Mouse (Mus musculus) liver, embryonic 16.5 days (tissue): Measurements from ENCODE around the gene Pm20d1. TPM values are rescaled to one million over a fixed set of nuclear protein-coding genes. Genes with fewer than 3 reads are reported as not detected.

Experiments
- ATAC-seq: fragments of 200-750 bp; cut with Nextera tagmentation; 2 replicates; pipeline ENCODE4 v1.8.0; 2017; ENCODE audit warnings: low read depth, mild to moderate bottlenecking, moderate number of reproducible peaks, moderate library complexity
- H3K27ac ChIP-seq: fragments of 300-500 bp; sonication (generic); 2 replicates; pipeline ENCODE4 v1.5.1; 2014; ENCODE audit warnings: mild to moderate bottlenecking, low read length
- H3K27me3 ChIP-seq: fragments of 300-500 bp; sonication (generic); 2 replicates; pipeline ENCODE4 v1.6.1; 2014; ENCODE audit warnings: low read depth, low read length, mixed read lengths; ENCODE audit not compliant: control insufficient read depth, insufficient read depth
- H3K36me3 ChIP-seq: fragments of 300-500 bp; sonication (generic); 2 replicates; pipeline ENCODE4 v1.6.1; 2014; ENCODE audit warnings: mild to moderate bottlenecking; ENCODE audit not compliant: control insufficient read depth, insufficient read depth
- H3K4me1 ChIP-seq: fragments of 300-500 bp; sonication (generic); 2 replicates; pipeline ENCODE4 v1.6.1; 2014; ENCODE audit warnings: low read depth, low read length, mixed read lengths; ENCODE audit not compliant: control insufficient read depth
- H3K4me2 ChIP-seq: fragments of 300-500 bp; sonication (generic); 2 replicates; pipeline ENCODE4 v1.6.1; 2014; ENCODE audit warnings: low read depth, low read length, mixed read lengths
- H3K4me3 ChIP-seq: fragments of 300-500 bp; sonication (generic); 2 replicates; pipeline ENCODE4 v1.5.1; 2014; ENCODE audit warnings: low read depth, mild to moderate bottlenecking, low read length
- H3K9ac ChIP-seq: fragments of 300-500 bp; sonication (generic); 2 replicates; pipeline ENCODE4 v1.6.1; 2014; ENCODE audit warnings: low read depth, low read length
- H3K9me3 ChIP-seq: fragments of 300-500 bp; sonication (generic); replicated peaks from 2 replicates; pipeline ENCODE4 v1.6.1; 2016; ENCODE audit warnings: low read length; ENCODE audit not compliant: control insufficient read depth
- WGBS: fragments of 180-500 bp; shearing (Covaris S2); extraction: QIAGEN DNeasy Blood & Tissue Kit; methylation state at CpG from one replicate; pipeline ENCODE4 v1.1.7; 2014; ENCODE audit not compliant: insufficient replicate concordance; 5-methylcytosine and 5-hydroxymethylcytosine counted together
- polyA plus RNA-seq: library from polyadenylated mRNA; unstranded; fragments of >200 nt; fragmentation: Nextera tagmentation; extraction: Ambion mirVana; gene quantifications from 2 replicates; pipeline ENCODE4 v1.2.1, GENCODE M21; 2015

Pm20d1 gene
- polyA plus RNA-seq, 1 experiment from 2014 or later: 6.4 TPM

DNA sequence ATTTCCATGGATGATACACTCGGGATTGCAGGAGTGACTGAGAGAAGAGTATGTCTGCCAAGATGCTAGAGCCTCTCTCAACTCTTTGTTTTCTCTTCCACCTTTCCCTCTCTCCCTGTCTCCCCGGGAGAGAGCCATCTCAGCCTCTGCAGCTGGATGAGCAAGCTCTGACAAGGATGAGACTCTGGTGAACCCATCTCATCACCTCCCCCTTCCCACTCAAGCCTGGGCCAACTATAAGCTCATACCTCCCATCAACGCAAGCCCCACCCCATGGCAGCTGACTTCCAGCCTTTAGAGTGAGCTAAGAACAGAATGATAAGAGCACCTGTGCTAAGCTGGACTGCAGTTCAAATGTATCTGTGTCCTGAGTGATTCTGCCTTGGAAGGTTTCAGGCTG is 27.9 kb upstream of the Pm20d1 start:
- Histone ChIP-seq H3K4me2 (no peak overlapping the region), H3K9ac (no peak overlapping the region), H3K27me3 (no peaks in the 10 kb centered on the region; the same call in 1 of the 2 replicates), H3K4me1 (no peaks in the 10 kb centered on the region), H3K27ac (no peak overlapping the region), H3K9me3 (no peaks in the 10 kb centered on the region), H3K4me3 (no peak overlapping the region), H3K36me3 (no peaks in the 10 kb centered on the region)
- 52% methylated on average over 3 of the region's 3 CpGs for WGBS
- no peak for ATAC-seq

- ATAC-seq: no peak
- Histone ChIP-seq H3K4me2 (no peak overlapping the region), H3K27me3 (no peaks in the 10 kb centered on the region; the same call in 1 of the 2 replicates), H3K9me3 (no peaks in the 10 kb centered on the region), H3K9ac (no peak overlapping the region), H3K4me1 (no peaks in the 10 kb centered on the region), H3K27ac (no peak overlapping the region), H3K36me3 (no peaks in the 10 kb centered on the region), H3K4me3 (no peak overlapping the region)
- 64% methylated on average over 4 of the region's 4 CpGs for WGBS
Observed at GRCm38 (mm10) chr1:131770656-131771055, 26.5 kb upstream of the Pm20d1 start.

- H3K4me3 ChIP-seq: no peak overlapping the region
- no peaks in the 10 kb centered on the region for H3K9me3 ChIP-seq
- no peak overlapping the region for H3K4me2 ChIP-seq
- H3K36me3 ChIP-seq: no peaks in the 10 kb centered on the region
- no peaks in the 10 kb centered on the region for H3K4me1 ChIP-seq
- ATAC-seq: no peak
- no peak overlapping the region for H3K27ac ChIP-seq
- no peaks in the 10 kb centered on the region; the same call in 1 of the 2 replicates for H3K27me3 ChIP-seq
- no peak overlapping the region for H3K9ac ChIP-seq
Observed at GRCm38 (mm10) chr1:131771440-131771839, 25.7 kb upstream of the Pm20d1 start.

DNA sequence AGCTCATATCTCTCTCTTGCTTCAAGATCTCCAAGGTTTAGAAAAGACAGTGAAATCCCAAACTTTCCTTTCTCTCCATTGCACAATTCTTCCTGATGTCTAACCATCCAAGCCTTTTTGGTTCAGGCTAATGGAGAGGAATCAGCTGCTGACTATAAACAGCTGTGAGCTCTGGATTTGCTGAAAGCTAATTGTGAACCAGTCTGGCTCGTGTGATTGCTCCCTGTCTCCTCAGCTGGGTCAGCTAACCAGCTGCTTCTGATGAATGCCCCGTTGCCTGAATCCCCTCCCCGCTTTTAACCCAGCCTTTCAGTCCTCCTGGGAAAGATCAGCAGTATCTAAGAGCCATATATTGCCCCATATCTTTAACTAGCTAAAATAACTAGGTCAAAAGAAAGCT is 2.6 kb upstream of the Pm20d1 start:
- Histone ChIP-seq H3K36me3 (no peaks in the 10 kb centered on the region), H3K27me3 (peaks cover 8% of the 10 kb centered on the region), H3K9me3 (no peaks in the 10 kb centered on the region), H3K4me1 (no peaks in the 10 kb centered on the region), H3K4me3 (no peak overlapping the region), H3K27ac (no peak overlapping the region), H3K9ac (no peak overlapping the region), H3K4me2 (no peak overlapping the region)
- no peak for ATAC-seq
- WGBS: 41% methylated on average over 3 of the region's 3 CpGs

DNA sequence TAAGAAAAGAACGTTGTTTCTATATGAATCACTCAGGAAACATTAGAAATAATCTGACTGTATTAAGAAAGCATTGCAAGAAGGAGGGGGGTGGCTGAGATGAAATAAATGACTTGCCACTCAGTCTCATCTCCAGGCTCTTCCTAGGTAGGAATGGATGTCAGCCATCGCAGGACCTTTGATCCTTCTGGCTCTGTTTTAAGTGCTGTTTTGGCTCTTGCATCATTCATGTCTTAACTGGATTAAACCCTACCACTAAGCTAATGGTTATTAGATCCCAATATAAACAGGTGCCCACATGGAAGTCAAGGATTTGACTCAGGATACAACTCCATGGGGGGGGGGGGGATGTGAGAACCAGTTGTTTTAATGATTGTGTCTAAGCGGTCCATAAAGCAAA is 2.0 kb upstream of the Pm20d1 start:
- no peak for ATAC-seq
- 58% methylated on average over 3 of the region's 3 CpGs for WGBS
- Histone ChIP-seq H3K27ac (no peak overlapping the region), H3K9ac (no peak overlapping the region), H3K9me3 (no peaks in the 10 kb centered on the region), H3K4me2 (no peak overlapping the region), H3K4me1 (no peaks in the 10 kb centered on the region), H3K36me3 (no peaks in the 10 kb centered on the region), H3K4me3 (no peak overlapping the region), H3K27me3 (peaks cover 8% of the 10 kb centered on the region)

DNA sequence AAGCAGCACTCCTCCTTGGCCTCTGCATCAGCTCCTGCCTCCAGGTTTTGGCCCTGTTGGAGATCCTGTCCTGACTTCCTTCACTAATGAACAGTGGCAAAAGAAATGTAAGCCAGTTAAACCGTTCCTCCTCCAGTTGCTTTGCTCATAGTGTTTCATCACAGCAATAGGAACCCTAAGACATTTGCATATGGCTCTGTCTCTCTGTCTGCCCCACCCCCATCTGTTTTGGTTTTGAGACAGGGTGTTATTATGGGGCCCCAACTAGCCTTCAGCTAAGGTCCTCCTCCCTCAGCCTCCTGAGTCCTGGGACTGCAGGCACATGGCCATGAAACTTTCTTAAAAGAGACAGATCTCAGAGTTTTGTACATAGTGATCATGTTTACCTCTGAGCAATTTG is 2.8 kb downstream of the Pm20d1 start:
- Histone ChIP-seq H3K4me1 (no peaks in the 10 kb centered on the region), H3K4me2 (no peak overlapping the region), H3K27me3 (peaks cover 8% of the 10 kb centered on the region), H3K9ac (no peak overlapping the region), H3K4me3 (no peak overlapping the region), H3K36me3 (no peaks in the 10 kb centered on the region), H3K27ac (no peak overlapping the region), H3K9me3 (no peaks in the 10 kb centered on the region)
- no peak for ATAC-seq
- WGBS: 43% methylated on average over 1 of the region's 1 CpGs

DNA sequence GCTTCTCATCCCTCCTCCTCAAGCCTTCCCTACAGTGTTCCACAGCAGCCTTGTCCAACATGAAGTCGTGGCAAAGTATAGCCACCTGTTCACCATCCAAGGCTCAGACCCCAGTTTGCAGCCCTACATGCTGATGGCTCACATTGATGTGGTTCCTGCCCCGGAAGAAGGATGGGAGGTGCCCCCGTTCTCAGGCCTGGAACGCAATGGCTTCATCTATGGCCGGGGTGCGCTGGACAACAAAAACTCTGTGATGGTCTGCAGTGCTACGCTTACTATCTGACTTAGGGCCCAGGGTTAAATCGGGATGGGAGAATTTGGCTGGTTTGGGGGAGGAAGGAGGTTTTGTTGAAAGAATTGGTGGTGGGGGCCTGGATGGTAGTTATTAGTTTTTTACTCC is 3.9 kb downstream of the Pm20d1 start:
- no peak overlapping the region for H3K4me3 ChIP-seq
- WGBS: 73% methylated on average over 8 of the region's 8 CpGs

GRCm38 (mm10) chr1:131802652-131803051 is 5.5 kb downstream of the Pm20d1 start:
- H3K4me2 ChIP-seq: no peak overlapping the region
- 67% methylated on average over 5 of the region's 5 CpGs for WGBS
- H3K36me3 ChIP-seq: no peaks in the 10 kb centered on the region
- no peak for ATAC-seq
- H3K9ac ChIP-seq: no peak overlapping the region
- no peaks in the 10 kb centered on the region for H3K4me1 ChIP-seq
- no peak overlapping the region for H3K27ac ChIP-seq
- no peaks in the 10 kb centered on the region for H3K9me3 ChIP-seq
- no peak overlapping the region for H3K4me3 ChIP-seq
- H3K27me3 ChIP-seq: peaks cover 2% of the 10 kb centered on the region

More for the DNA sequence above, 3.9 kb downstream of the Pm20d1 start:
- H3K36me3 ChIP-seq: no peaks in the 10 kb centered on the region
- no peaks in the 10 kb centered on the region for H3K9me3 ChIP-seq
- H3K9ac ChIP-seq: no peak overlapping the region
- no peaks in the 10 kb centered on the region for H3K4me1 ChIP-seq
- H3K27ac ChIP-seq: no peak overlapping the region
- peaks cover 8% of the 10 kb centered on the region for H3K27me3 ChIP-seq
- H3K4me2 ChIP-seq: no peak overlapping the region
- no peak for ATAC-seq

DNA sequence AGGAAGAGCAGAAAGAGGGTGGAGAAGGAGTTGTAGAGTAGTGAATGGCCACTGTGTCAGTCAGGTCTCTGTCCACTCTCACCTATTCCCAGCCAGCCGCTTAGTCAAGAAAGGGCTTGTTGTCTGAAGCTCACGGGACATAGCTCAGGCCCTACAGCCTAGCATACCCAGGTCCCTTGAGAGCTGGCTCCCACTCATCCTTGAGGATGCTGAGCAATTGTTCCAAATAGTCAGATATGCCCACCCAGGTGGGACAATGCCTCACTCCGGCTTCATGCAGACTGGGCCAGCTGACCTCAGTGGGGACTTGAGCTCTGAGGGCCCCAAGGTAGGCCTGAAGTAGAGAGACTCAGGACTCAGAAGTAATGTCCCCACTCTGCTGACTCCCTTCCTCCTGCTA is 7.0 kb downstream of the Pm20d1 start:
- Histone ChIP-seq H3K4me3 (no peak overlapping the region), H3K36me3 (no peaks in the 10 kb centered on the region), H3K4me1 (no peaks in the 10 kb centered on the region), H3K9ac (no peak overlapping the region), H3K27ac (no peak overlapping the region), H3K27me3 (no peaks in the 10 kb centered on the region), H3K4me2 (no peak overlapping the region), H3K9me3 (no peaks in the 10 kb centered on the region)
- 65% methylated on average over 3 of the region's 3 CpGs for WGBS
- ATAC-seq: no peak

DNA sequence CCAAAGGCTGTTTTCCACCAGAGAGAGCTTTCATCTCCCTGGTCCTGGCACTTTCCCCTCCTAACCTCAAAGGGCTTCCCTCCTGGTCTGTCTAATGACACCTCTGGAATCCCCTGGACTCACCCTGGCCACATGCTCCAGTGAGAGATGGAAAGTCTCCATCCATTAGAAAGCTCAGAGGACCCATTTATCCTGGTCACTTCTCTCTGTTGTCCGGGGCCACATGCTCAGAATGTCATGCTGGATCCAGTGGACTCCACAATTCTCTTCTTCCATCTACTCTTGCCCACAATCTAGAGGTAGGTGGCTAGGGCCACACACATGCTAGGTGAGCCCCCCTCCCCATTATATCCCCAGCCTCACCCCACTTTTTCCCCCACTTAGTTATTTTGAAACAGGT is 11.8 kb downstream of the Pm20d1 start:
- no peaks in the 10 kb centered on the region for H3K36me3 ChIP-seq
- H3K27me3 ChIP-seq: no peaks in the 10 kb centered on the region
- H3K4me1 ChIP-seq: no peaks in the 10 kb centered on the region
- H3K9me3 ChIP-seq: no peaks in the 10 kb centered on the region
- WGBS: 80% methylated on average over 1 of the region's 1 CpGs
- no peak for ATAC-seq
- H3K4me2 ChIP-seq: no peak overlapping the region
- H3K4me3 ChIP-seq: no peak overlapping the region
- no peak overlapping the region for H3K27ac ChIP-seq
- H3K9ac ChIP-seq: no peak overlapping the region
